Mouse (Mus musculus) megakaryocyte, embryonic 14.5 days (primary cell): ENCODE results near the gene Arid5b.

Source experiments
- FLI1 ChIP-seq: IDR thresholded peaks from 2 replicates; pipeline ENCODE4 v1.6.1; 2012; ENCODE audit warnings: low read length, inconsistent platforms, mixed read lengths
- GATA1 ChIP-seq: IDR thresholded peaks from 3 replicates; pipeline ENCODE4 v1.6.1; 2012; ENCODE audit warnings: mixed read lengths, low read length, inconsistent platforms, borderline replicate concordance

DNA sequence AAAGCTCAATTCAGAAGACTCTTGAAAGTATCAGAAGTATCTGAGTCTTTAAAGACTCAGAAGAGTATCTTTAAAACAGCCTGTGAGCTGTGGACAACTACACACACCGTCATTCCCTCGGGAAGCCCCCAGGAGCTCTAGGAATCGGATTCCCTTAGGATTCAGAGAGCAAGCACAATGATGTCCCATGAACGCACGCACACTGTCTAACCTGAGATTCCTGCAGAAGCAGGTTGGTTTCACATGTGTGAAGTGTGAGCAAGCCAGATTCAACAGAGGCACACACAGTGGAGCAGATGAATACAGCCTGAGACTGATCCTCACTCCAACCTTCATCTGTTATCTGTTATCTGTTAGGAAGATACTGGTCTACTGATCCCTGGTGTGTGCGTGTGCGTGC is 97.8 kb downstream of the Arid5b start:
- TF ChIP-seq GATA1 (no peak), FLI1 (no peak)
